Mouse (Mus musculus) embryonic facial prominence, embryonic 12.5 days (tissue): ENCODE measurements around the gene Aldh1a2. TPM values are rescaled to one million over a fixed set of nuclear protein-coding genes. Genes with fewer than 3 reads are reported as not detected.

ENCODE experiments used
- ATAC-seq: fragments of 200-750 bp; cut with Nextera tagmentation; 2 replicates; pipeline ENCODE4 v1.8.0; 2017; ENCODE audit not compliant: insufficient number of reproducible peaks, insufficient read depth, low FRiP score, low TSS enrichment
- H3K27ac ChIP-seq: fragments of 300-500 bp; sonication (generic); 2 replicates; pipeline ENCODE4 v1.5.1; 2016; ENCODE audit warnings: mild to moderate bottlenecking
- H3K27me3 ChIP-seq: fragments of 300-500 bp; sonication (generic); 2 replicates; pipeline ENCODE4 v1.6.1; 2016; ENCODE audit warnings: mild to moderate bottlenecking, moderate library complexity
- H3K36me3 ChIP-seq: fragments of 300-500 bp; sonication (generic); 2 replicates; pipeline ENCODE4 v1.6.1; 2016; ENCODE audit warnings: mild to moderate bottlenecking
- H3K4me1 ChIP-seq: fragments of 300-500 bp; sonication (generic); 2 replicates; pipeline ENCODE4 v1.6.1; 2016
- H3K4me2 ChIP-seq: fragments of 300-500 bp; sonication (generic); replicated peaks from 2 replicates; pipeline ENCODE4 v1.6.1; 2016; ENCODE audit warnings: mild to moderate bottlenecking, moderate library complexity
- H3K4me3 ChIP-seq: fragments of 300-500 bp; sonication (generic); 2 replicates; pipeline ENCODE4 v1.5.1; 2016; ENCODE audit warnings: mild to moderate bottlenecking
- H3K9ac ChIP-seq: fragments of 300-500 bp; sonication (generic); 2 replicates; pipeline ENCODE4 v1.6.1; 2016; ENCODE audit warnings: mild to moderate bottlenecking, moderate library complexity
- H3K9me3 ChIP-seq: fragments of 300-500 bp; sonication (generic); 2 replicates; pipeline ENCODE4 v1.6.1; 2016; ENCODE audit warnings: mild to moderate bottlenecking, moderate library complexity
- WGBS: fragments of 180-500 bp; shearing (Covaris S2); methylation state at CpG from one replicate; pipeline ENCODE4 v1.1.7; 2016; 5-methylcytosine and 5-hydroxymethylcytosine counted together
- polyA plus RNA-seq: library from polyadenylated mRNA; unstranded; fragments of >200 nt; fragmentation: Nextera tagmentation; extraction: Ambion mirVana; gene quantifications from 2 replicates; pipeline ENCODE4 v1.2.1, GENCODE M21; 2016

The Aldh1a2 gene
- polyA plus RNA-seq, 1 experiment from 2014 or later: 92.7 TPM

DNA sequence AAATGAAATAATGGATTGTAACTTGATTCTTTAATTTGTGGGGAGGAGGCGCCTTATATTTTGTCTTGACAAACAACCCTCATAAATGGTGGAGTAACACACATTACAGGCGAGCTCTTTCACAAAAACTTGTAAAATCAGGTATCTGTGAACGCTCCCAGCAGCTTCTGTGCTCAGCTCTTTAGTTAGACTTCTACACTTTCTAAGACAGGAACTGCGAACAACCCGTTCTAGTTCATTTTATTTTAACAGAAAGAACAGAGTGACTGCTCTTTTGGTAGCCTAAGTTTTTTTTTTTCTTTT is 2.2 kb downstream of the Aldh1a2 start:
- no peak for ATAC-seq
- 0 out of 2 replicates have a peak overlapping the region, but pooled peaks have one; percentile 44 for H3K4me3 ChIP-seq
- 19% methylated on average over 5 of the region's 5 CpGs for WGBS

DNA sequence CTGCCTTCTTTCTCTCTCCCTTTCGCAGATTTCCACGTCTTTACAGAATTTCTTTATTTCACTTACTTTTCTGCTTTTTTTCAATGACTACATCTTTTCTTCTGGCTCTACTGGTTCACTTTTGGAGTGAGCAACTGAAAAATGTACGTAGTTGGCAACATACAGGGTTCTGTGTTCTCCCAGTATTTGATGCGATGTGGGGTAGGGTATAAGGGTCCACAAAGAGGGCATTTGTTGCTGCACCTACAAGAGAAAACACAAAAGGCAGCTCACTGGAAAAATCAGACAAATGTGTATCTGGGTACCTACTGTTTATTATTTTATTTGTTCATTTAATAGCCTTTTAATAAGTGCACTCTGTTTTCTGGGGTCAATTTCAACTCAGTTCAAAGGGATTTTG is 3.6 kb downstream of the Aldh1a2 start:
- H3K27me3 ChIP-seq: peaks cover 28% of the 10 kb centered on the region

More for the DNA sequence above, 2.2 kb downstream of the Aldh1a2 start:
- Histone ChIP-seq H3K36me3 (no peaks in the 10 kb centered on the region), H3K27me3 (peaks cover 40% of the 10 kb centered on the region), H3K27ac (no peak overlapping the region), H3K4me2 (peak overlapping the region; percentile 76; the same call in 1 of the 2 replicates), H3K9me3 (no peaks in the 10 kb centered on the region), H3K4me1 (peaks cover 11% of the 10 kb centered on the region), H3K9ac (no peak overlapping the region)

DNA sequence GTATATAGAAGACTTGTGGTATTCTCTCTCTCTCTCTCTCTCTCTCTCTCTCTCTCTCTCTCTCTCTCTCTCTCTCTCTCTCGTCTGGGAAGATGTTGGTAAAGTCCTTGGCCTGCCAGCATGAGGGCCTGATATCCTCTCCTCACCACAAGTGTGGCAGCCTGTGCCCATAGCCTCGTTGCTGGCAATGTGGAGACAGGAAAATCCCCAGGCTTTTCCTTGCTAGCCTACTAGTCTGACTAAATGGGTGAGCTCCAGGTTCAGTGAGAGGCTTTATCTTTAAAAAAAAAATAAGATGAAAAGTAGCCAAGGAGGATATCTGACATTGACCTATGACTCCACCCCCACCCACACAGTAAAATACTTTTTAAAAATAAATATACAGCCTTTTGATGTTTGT is 4.8 kb downstream of the Aldh1a2 start:
- peaks cover 10% of the 10 kb centered on the region for H3K4me1 ChIP-seq
- WGBS: 55% methylated on average over 2 of the region's 2 CpGs
- H3K9me3 ChIP-seq: no peaks in the 10 kb centered on the region
- H3K4me2 ChIP-seq: no peak overlapping the region
- H3K27me3 ChIP-seq: peaks cover 16% of the 10 kb centered on the region
- H3K4me3 ChIP-seq: no peak overlapping the region
- H3K36me3 ChIP-seq: no peaks in the 10 kb centered on the region
- no peak for ATAC-seq
- H3K27ac ChIP-seq: no peak overlapping the region
- no peak overlapping the region for H3K9ac ChIP-seq

More for the DNA sequence above, 3.6 kb downstream of the Aldh1a2 start:
- no peak overlapping the region for H3K9ac ChIP-seq
- H3K4me1 ChIP-seq: peaks cover 11% of the 10 kb centered on the region
- WGBS: 62% methylated on average over 4 of the region's 4 CpGs
- H3K36me3 ChIP-seq: no peaks in the 10 kb centered on the region
- H3K27ac ChIP-seq: no peak overlapping the region
- H3K4me3 ChIP-seq: no peak overlapping the region
- no peaks in the 10 kb centered on the region for H3K9me3 ChIP-seq
- ATAC-seq: no peak
- no peak overlapping the region for H3K4me2 ChIP-seq

DNA sequence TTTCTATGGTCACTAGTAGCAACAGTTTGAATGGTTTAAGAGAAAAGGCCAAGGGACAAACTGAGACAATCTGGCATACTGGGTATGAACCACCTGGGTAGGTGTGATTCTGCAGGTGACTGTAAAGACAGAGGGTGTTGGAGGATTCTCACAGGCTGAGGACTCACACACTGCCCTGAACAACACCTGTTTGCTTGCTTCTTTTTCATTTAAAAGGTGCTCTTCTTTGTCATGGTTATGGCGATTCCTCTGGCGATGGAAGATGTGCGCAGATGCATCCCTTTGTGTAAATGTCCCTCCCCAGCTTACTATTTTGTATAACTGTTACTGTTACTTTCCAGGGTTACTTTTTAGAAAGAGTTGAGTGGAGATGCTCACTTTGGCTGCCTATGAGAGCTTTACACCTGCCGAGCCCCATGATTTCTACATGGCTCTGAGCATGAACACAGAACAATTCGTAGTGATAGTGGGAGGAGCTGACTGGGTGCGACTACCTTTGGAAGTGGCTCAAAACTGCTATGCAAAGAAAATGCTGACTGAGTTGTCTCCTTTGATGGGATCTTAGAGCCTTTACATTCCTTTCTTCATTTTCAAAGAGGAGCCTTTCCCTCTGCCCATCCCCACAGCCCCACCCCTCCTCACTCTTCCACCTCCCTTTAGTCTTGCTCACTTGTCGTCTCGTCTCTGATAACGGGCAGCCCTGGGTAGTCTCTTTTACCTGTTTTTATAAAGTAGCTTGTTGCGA is 11.8 kb downstream of the Aldh1a2 start:
- Histone ChIP-seq H3K4me3 (no peak overlapping the region), H3K27me3 (no peaks in the 10 kb centered on the region), H3K36me3 (no peaks in the 10 kb centered on the region), H3K4me1 (no peaks in the 10 kb centered on the region), H3K9me3 (no peaks in the 10 kb centered on the region), H3K27ac (no peak overlapping the region), H3K9ac (no peak overlapping the region), H3K4me2 (no peak overlapping the region)
- WGBS: 44% methylated on average over 10 of the region's 10 CpGs
- no peak for ATAC-seq

DNA sequence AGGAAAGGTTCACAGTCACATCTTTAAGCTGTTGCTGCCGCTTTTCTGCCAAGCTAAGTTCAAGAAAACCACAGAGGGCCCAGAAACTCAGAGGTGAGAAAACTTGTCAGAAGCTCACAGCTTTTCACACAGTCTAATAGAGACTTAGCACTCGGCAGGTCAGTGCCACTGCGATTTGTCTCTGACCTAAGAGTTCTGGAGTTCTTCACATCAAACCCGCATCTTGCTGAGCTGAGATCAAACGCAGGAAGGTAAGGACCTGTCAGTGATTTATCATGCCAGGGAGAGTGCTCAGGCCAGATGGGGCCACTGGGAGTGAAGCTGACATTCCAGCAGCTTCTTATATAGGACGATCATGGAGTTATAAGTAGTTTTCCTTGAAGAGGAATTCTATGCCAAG is 14.4 kb downstream of the Aldh1a2 start:
- whole genome bisulfite sequencing: 28% methylated on average over 6 of the region's 6 CpGs
- ATAC-seq: no peak
- Histone ChIP-seq H3K9ac (no peak overlapping the region), H3K27me3 (no peaks in the 10 kb centered on the region), H3K4me3 (no peak overlapping the region), H3K4me2 (no peak overlapping the region), H3K9me3 (no peaks in the 10 kb centered on the region), H3K36me3 (no peaks in the 10 kb centered on the region), H3K27ac (no peak overlapping the region), H3K4me1 (no peaks in the 10 kb centered on the region)

DNA sequence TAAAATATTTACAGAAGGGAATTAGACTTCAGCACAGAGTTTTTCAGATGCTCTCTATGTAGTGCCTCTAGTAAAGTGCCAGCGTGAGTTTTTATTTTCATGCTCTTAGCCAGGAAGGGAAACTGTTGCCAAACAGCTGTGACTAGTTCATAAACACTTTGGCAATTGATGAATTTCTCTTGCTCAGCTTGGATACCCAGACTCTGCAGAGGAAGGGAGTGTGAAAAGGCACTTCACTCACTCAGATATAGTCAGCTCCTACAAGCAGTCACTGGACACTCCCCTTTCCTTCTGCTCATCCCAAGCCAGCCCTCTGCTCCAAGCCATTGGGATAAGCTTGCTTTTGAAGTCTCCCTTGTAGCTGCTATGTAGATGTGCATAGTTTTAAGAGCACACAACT is 21.0 kb downstream of the Aldh1a2 start:
- no peak overlapping the region for H3K9ac ChIP-seq
- H3K27ac ChIP-seq: no peak overlapping the region
- no peaks in the 10 kb centered on the region for H3K27me3 ChIP-seq
- no peaks in the 10 kb centered on the region for H3K36me3 ChIP-seq
- WGBS: 82% methylated on average over 1 of the region's 1 CpGs
- no peaks in the 10 kb centered on the region for H3K9me3 ChIP-seq
- H3K4me1 ChIP-seq: no peaks in the 10 kb centered on the region
- H3K4me3 ChIP-seq: no peak overlapping the region
- ATAC-seq: no peak
- no peak overlapping the region for H3K4me2 ChIP-seq

DNA sequence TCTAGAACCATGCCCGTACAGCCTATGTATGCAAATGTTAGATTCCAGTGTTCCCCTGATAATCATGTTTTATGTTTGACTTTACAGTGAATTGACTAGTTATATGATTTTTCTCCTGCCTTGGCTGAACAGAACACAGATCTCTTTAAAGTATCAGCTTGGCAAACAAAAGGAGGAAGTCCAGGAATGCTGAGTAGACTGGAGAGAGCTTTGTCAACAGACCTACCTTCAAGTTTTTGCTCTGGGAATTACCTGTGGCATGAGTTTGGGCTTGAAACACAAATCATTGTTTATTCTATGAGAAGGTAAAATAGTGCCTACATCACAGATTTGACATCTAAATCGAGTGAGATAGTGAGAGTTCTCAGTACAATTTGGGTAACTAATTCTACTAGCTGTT is 24.3 kb downstream of the Aldh1a2 start:
- Histone ChIP-seq H3K4me1 (no peaks in the 10 kb centered on the region; the same call in 1 of the 2 replicates), H3K36me3 (no peaks in the 10 kb centered on the region), H3K4me2 (no peak overlapping the region), H3K27ac (no peak overlapping the region), H3K9me3 (no peaks in the 10 kb centered on the region), H3K27me3 (no peaks in the 10 kb centered on the region), H3K4me3 (no peak overlapping the region), H3K9ac (no peak overlapping the region)
- WGBS: 74% methylated on average over 2 of the region's 2 CpGs
- ATAC-seq: no peak

DNA sequence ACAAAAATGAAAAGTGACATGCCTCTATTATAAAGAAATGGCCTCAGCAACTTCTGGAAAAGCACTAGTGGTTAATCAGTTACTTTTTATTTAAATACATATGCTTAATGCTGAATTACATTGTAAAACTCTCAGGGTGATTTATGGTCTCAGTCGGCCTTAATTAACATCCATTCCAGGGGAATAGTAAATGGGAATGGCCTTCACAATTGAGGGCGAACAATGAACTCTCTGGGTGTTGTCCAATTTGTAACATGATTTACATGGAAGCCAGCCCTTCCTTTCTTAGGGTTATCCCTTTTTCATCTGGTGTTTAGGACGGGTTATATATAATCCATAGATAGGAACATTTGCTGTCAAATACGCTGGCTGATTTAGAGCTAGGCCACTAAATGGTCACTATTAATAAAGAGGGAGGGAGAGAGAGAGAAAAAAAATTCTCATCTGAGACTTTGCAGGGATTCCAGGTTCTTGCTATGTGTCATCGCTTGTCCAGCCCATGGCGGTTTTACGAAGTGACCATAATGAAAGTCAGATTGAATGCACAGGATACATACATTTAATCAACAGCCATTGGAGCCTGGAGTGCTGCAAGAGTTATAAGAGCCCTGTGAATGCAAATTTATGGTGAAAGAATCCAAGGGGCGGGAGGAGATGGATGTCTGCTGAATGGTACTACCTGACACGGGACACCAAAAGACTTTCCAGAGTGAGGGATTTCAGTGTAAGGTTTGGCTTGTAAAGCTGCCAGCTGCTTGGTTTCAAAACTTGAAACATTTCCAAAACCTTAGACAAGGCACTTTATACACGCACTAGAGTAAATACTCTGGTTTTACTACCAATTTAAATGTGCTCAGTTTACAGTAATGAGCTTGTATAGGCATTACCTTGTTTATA is 26.2 kb downstream of the Aldh1a2 start:
- Histone ChIP-seq H3K27me3 (no peaks in the 10 kb centered on the region), H3K36me3 (no peaks in the 10 kb centered on the region), H3K9ac (no peak overlapping the region), H3K9me3 (no peaks in the 10 kb centered on the region), H3K27ac (no peak overlapping the region), H3K4me1 (no peaks in the 10 kb centered on the region; the same call in 1 of the 2 replicates), H3K4me2 (no peak overlapping the region), H3K4me3 (no peak overlapping the region)
- no peak for ATAC-seq
- 75% methylated on average over 10 of the region's 10 CpGs for WGBS

DNA sequence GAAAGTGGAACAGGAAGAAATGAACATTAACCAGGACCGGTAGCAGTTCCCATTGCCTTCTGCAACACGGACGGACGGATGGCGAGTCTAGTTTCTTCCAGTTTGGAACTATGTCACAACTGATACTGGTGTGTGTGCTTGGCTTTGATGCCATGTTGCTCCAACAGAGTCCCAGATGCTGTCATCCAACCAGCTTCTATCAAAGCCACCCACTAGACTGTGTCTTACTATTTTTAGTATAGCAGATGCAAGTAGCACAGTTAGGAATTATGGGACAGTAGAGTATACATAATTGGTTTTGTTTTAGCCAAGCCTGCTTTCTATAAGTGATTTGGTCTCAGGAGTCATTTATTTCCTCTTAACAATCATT is 26.8 kb downstream of the Aldh1a2 start:
- Histone ChIP-seq H3K4me3 (no peak overlapping the region), H3K27ac (no peak overlapping the region), H3K36me3 (no peaks in the 10 kb centered on the region), H3K4me2 (no peak overlapping the region), H3K9ac (no peak overlapping the region), H3K9me3 (no peaks in the 10 kb centered on the region), H3K27me3 (no peaks in the 10 kb centered on the region), H3K4me1 (no peaks in the 10 kb centered on the region; the same call in 1 of the 2 replicates)
- ATAC-seq: no peak
- WGBS: 84% methylated on average over 5 of the region's 5 CpGs

DNA sequence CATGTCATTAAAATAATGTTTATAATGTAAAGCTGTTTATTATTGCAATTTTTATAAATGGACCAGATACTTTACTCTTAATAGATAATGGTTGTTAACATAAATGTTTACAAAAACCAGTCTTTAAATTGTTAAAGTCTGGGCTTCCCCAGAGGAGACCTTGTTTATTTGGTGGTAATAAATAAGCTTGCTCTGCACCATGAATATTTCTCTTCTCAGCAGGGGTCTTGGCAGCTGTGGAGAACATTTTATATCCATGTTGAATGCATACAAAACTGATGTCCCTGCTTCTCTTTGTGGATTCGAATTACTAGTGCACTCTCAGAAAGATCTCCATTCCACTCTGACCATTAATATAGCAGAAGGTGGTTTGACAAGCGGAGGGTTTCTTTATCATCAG is 38.8 kb downstream of the Aldh1a2 start:
- no peaks in the 10 kb centered on the region for H3K9me3 ChIP-seq
- H3K27me3 ChIP-seq: no peaks in the 10 kb centered on the region
- WGBS: 90% methylated on average over 2 of the region's 2 CpGs
- no peak overlapping the region for H3K9ac ChIP-seq
- H3K4me1 ChIP-seq: no peaks in the 10 kb centered on the region
- H3K4me2 ChIP-seq: no peak overlapping the region
- H3K4me3 ChIP-seq: no peak overlapping the region
- no peaks in the 10 kb centered on the region for H3K36me3 ChIP-seq
- ATAC-seq: no peak
- no peak overlapping the region for H3K27ac ChIP-seq

DNA sequence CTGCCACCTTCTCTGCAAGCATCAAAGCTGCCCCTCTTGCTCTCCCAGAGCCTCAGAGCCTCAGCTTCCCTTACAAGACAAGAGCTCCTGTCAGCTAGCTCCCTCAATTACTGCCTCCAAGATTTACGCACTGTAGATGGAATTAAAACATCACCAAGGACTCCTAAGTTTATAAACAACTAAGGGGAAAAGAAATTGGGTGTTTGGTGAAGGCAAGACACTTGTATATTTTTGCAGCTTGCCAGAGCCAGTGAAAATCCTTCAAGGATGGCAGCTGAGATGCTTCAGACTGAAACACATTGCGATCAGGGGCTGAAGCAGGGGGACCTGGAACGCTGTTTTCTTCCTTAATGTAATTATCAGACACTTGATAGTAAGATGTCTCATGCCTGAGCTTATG is 47.1 kb downstream of the Aldh1a2 start:
- no peak overlapping the region for H3K4me2 ChIP-seq
- H3K4me3 ChIP-seq: no peak overlapping the region
- no peak overlapping the region for H3K27ac ChIP-seq
- no peaks in the 10 kb centered on the region for H3K9me3 ChIP-seq
- H3K4me1 ChIP-seq: no peaks in the 10 kb centered on the region
- 63% methylated on average over 3 of the region's 3 CpGs for WGBS
- ATAC-seq: no peak
- no peak overlapping the region for H3K9ac ChIP-seq
- no peaks in the 10 kb centered on the region for H3K27me3 ChIP-seq
- no peaks in the 10 kb centered on the region for H3K36me3 ChIP-seq

DNA sequence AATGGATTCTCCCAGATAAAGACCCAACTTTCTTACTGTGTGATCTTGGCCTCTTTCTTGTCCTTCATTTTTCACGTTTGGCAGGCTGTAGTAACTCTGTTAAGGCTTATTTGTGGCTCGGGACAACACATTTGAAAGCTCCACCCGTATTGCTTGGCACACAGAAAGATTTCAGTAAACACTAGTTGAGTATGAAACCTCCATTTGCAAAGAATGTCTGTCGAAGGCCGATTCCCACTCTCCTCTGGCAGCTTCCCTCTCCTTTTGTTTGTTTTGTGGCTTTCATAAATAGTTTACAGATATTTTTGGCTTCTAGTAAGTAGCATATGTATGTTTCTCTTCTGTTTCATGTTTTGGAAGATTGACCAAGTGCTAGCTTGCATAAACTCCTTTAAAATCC is 54.1 kb downstream of the Aldh1a2 start:
- Histone ChIP-seq H3K9me3 (no peaks in the 10 kb centered on the region), H3K4me3 (no peak overlapping the region), H3K36me3 (no peaks in the 10 kb centered on the region), H3K9ac (no peak overlapping the region), H3K4me1 (no peaks in the 10 kb centered on the region), H3K27me3 (no peaks in the 10 kb centered on the region), H3K27ac (no peak overlapping the region), H3K4me2 (no peak overlapping the region)
- no peak for ATAC-seq
- 80% methylated on average over 5 of the region's 5 CpGs for WGBS
